Mouse (Mus musculus): ENCODE measurements at regions not wholly inside any gene's neighbourhood (a gene's known extent, or its start where the extent isn't known, plus 50 kb on each side); places are given as distances from the start of the nearest gene placed in this dataset.
A peak's percentile ranks its signal among the peaks of the same experiment; 100 is the strongest.

DNA sequence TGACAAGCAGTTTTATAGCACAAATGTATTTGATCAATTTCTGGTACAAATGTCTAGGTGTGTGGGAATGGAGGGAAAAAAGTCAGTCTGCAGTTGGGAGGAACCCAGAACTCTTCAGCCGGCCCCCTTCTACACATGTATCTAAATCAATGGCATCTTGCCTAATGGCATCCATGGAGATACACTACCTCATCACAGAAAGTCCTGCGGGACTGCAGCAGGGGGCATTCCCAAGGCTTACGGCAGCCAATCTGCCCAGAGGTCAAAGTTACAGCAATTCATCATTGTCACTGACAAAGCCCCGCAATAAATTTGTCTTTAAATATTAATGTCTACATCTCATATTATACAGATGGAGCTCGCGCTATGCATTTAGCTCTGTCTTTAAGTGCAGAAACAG lies 135.7 kb upstream of the Arhgap5 start:
- 74% methylated on average over 6 of the region's 6 CpGs for WGBS
- H3K27ac ChIP-seq (replicated peaks), result no peak overlapping the region
- H3K27me3 ChIP-seq (replicated peaks; ENCODE audit: low read depth, poor library complexity, severe bottlenecking), result no peaks in the 10 kb centered on the region
- peaks cover 21% of the 10 kb centered on the region for H3K4me1 ChIP-seq
- no peaks in the 10 kb centered on the region for H3K36me3 ChIP-seq (replicated peaks)
- no peaks in the 10 kb centered on the region for H3K9me3 ChIP-seq
- no peak overlapping the region for H3K4me3 ChIP-seq
- no peak for DNase-seq (ENCODE audit: low spot score)

DNA sequence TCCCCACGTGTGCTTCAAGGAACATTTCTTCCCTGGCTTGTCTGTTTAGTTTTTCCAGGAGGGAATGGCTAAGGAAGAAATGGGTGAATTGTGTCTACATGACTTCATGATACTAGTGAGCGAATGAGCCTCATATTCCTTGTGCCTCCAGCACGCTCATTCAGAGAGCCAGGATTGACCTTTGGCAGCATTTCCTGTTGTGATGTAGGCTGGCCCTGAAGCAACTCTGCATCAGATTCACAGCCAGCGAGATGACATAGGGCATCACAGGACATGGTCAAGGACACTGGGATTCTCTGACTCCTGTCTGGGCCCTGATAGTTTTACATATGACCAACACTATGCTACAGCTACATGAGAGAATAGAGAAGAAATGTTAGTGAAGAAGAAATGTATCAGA lies 135.3 kb upstream of the Arhgap5 start:
- WGBS, result 48% methylated on average over 4 of the region's 4 CpGs
- Histone ChIP-seq H3K9me3 (no peaks in the 10 kb centered on the region), H3K4me3 (no peak overlapping the region), H3K36me3 (replicated peaks) (no peaks in the 10 kb centered on the region), H3K27ac (replicated peaks) (no peak overlapping the region), H3K27me3 (replicated peaks; ENCODE audit: low read depth, poor library complexity, severe bottlenecking) (no peaks in the 10 kb centered on the region), H3K4me1 (peaks cover 21% of the 10 kb centered on the region)
- DNase-seq (ENCODE audit: low spot score), result no peak

DNA sequence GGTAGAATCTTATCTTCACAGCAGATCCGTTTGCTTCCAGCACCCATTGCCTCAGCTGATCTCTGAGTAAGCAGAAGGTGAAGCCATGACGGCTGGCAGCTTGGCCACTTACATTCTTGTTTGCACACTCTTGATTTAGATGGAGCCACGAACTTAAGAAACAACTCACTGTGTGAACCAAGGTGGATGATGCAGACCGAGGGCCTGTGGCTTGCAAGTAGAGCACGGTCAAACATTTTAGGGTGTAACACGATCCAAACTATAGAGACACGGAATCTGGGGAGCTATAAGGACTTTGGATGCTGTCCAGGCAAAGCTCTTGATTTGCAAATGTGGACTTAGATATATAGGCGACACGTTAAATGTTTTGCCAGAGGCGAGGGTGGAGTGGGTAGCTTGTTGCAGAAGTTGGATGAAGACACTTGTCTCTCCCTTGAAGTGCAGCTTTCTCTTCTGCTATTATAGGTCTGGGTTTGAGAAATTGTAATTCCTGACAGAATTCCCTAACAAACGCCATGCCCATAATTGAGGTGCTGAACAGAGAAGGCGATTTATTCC lies 133.5 kb upstream of the Arhgap5 start:
- Histone ChIP-seq H3K36me3 (replicated peaks) (no peaks in the 10 kb centered on the region), H3K27me3 (replicated peaks; ENCODE audit: low read depth, poor library complexity, severe bottlenecking) (no peaks in the 10 kb centered on the region), H3K9me3 (no peaks in the 10 kb centered on the region), H3K4me3 (no peak overlapping the region), H3K4me1 (peaks cover 28% of the 10 kb centered on the region), H3K27ac (replicated peaks) (no peak overlapping the region)
- no peak for DNase-seq (ENCODE audit: low spot score)
- WGBS, result 85% methylated on average over 12 of the region's 12 CpGs

DNA sequence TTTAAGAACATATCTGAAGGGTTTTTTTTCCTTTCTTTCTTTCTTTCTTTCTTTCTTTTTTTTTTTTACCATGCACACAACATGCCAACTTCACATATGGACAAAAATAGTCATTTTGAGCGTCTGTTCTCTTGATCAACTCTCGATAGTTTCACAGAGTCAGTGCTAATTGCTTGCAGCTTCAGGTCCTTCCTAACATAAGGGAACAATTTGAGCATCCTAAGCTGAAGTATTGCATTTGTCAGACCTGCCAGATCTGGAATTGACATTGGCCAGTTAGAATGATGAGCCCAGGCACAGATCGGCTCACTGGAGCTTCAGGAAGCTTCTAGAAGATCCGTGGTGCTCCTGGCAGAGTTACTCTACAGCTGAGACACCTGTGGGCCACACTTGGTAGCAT lies 128.7 kb upstream of the Arhgap5 start:
- no peak overlapping the region for H3K4me3 ChIP-seq
- H3K27me3 ChIP-seq (replicated peaks; ENCODE audit: low read depth, poor library complexity, severe bottlenecking), result no peaks in the 10 kb centered on the region
- 0 out of 2 replicates have a peak overlapping the region, but pooled peaks have one; percentile 19 for H3K27ac ChIP-seq (replicated peaks)
- H3K4me1 ChIP-seq, result peaks cover 27% of the 10 kb centered on the region
- WGBS, result 55% methylated on average over 4 of the region's 4 CpGs
- no peak for DNase-seq (ENCODE audit: low spot score)
- no peaks in the 10 kb centered on the region for H3K36me3 ChIP-seq (replicated peaks)
- no peaks in the 10 kb centered on the region for H3K9me3 ChIP-seq

DNA sequence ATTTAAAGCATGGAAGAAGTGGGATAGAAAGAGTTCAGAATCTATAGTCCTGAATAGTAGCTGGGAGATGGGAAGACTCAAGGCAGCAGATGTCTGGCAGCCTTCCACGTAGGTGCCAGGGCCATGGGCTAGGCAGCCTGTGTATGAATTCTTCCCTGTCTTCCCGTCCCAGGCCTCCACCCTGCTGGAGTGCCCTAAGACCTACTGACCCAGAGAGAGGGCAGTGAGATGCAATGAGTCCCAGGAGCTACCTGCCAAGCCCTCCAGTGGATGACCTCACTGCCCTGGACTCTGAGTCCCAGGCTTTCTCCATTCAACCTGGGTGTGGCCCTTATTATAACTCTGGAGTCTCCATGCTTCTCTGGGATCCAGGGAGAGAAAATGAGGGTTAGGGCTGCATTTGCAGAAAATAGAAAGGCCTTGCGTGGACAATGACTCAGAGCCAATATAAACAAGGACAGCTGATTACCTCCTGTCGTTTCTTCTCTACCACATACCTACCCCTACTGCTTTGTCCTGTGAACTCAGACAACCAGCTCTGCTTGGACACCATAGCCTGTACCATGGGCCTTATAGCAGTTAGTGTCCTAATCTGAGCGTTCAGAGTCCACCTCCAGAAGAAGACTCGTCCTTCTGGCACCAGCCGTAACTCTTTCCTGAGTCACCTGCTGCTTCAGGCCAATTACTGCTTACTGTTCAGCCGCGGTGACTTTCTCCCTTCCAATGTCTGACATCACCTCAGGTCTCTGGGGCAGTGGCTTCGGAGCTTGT lies 126.9 kb upstream of the Arhgap5 start:
- 82% methylated on average over 10 of the region's 10 CpGs for WGBS
- Histone ChIP-seq H3K36me3 (replicated peaks) (no peaks in the 10 kb centered on the region), H3K4me1 (peaks cover 32% of the 10 kb centered on the region), H3K4me3 (no peak overlapping the region), H3K9me3 (no peaks in the 10 kb centered on the region), H3K27ac (replicated peaks) (no peak overlapping the region), H3K27me3 (replicated peaks; ENCODE audit: low read depth, poor library complexity, severe bottlenecking) (no peaks in the 10 kb centered on the region)
- DNase-seq (ENCODE audit: low spot score), result no peak

DNA sequence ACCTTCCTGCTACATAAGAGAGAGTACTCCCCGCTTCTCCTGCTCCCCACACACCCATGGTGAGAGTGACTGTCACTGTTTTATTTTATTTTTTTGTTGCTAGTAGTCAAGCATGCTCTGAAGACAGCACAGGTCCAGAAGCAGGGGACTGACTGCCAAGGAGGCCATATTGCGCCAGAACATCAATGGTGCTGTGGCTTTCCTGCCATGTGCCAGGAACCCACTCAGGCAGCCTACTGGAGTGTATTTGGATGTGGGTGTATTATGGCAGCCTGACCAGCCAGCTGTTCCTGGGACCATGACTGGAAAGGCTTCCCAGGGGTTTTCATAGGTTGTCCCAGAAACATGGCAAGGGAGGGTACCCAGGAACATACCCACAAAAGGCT lies 126.3 kb upstream of the Arhgap5 start:
- H3K27me3 ChIP-seq (replicated peaks; ENCODE audit: low read depth, poor library complexity, severe bottlenecking), result no peaks in the 10 kb centered on the region
- H3K4me1 ChIP-seq, result peaks cover 38% of the 10 kb centered on the region
- 92% methylated on average over 2 of the region's 2 CpGs for WGBS
- no peak overlapping the region for H3K4me3 ChIP-seq
- no peak for DNase-seq (ENCODE audit: low spot score)
- no peaks in the 10 kb centered on the region for H3K9me3 ChIP-seq
- H3K36me3 ChIP-seq (replicated peaks), result no peaks in the 10 kb centered on the region
- no peak overlapping the region for H3K27ac ChIP-seq (replicated peaks)

DNA sequence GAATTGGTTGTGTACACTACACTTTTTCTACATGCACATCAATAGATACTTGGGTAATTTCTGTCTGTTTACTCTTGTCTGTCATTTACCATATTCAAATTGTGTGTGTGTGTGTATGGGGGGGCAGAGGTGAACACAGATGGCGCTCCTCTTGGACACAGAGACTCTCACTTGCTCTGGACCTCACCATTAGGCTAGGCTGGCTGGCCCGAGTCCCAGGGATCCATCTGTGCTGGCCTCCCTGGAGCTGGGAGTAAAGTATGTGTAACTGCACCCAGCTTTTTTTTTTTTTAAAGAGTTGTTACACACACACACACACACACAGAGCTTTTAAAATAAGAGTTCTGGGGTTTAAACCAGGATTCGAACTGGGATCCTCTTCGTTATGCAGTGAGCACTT lies 124.5 kb upstream of the Arhgap5 start:
- H3K36me3 ChIP-seq (replicated peaks), result no peaks in the 10 kb centered on the region
- H3K9me3 ChIP-seq, result no peaks in the 10 kb centered on the region
- 94% methylated on average over 4 of the region's 4 CpGs for WGBS
- H3K27me3 ChIP-seq (replicated peaks; ENCODE audit: low read depth, poor library complexity, severe bottlenecking), result no peaks in the 10 kb centered on the region
- H3K4me1 ChIP-seq, result peaks cover 55% of the 10 kb centered on the region
- H3K4me3 ChIP-seq, result no peak overlapping the region
- no peak for DNase-seq (ENCODE audit: low spot score)
- H3K27ac ChIP-seq (replicated peaks), result no peak overlapping the region

DNA sequence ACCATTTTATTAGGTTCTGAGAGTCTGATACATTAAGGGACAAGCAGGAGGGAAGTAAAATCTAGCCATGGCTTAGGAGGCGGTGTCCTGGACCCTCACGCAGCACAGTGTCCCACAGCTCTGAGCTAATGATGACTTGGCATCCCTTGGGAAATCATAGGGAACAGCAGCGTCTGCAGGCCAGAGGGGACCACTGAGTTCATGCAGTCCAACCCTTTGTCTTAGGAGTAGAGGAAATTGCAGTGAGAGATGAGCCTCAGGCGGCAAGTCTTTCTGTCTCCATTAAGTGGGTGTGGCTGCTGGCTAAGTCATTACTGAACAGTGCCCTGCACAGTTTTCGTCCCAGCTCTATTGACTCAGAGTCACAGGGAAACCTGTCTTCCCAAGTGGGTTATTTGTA lies 123.8 kb upstream of the Arhgap5 start:
- WGBS, result 46% methylated on average over 5 of the region's 5 CpGs
- Histone ChIP-seq H3K27ac (replicated peaks) (no peak overlapping the region), H3K4me3 (no peak overlapping the region), H3K4me1 (peaks cover 50% of the 10 kb centered on the region), H3K27me3 (replicated peaks; ENCODE audit: low read depth, poor library complexity, severe bottlenecking) (no peaks in the 10 kb centered on the region), H3K36me3 (replicated peaks) (no peaks in the 10 kb centered on the region), H3K9me3 (no peaks in the 10 kb centered on the region)
- no peak for DNase-seq (ENCODE audit: low spot score)

DNA sequence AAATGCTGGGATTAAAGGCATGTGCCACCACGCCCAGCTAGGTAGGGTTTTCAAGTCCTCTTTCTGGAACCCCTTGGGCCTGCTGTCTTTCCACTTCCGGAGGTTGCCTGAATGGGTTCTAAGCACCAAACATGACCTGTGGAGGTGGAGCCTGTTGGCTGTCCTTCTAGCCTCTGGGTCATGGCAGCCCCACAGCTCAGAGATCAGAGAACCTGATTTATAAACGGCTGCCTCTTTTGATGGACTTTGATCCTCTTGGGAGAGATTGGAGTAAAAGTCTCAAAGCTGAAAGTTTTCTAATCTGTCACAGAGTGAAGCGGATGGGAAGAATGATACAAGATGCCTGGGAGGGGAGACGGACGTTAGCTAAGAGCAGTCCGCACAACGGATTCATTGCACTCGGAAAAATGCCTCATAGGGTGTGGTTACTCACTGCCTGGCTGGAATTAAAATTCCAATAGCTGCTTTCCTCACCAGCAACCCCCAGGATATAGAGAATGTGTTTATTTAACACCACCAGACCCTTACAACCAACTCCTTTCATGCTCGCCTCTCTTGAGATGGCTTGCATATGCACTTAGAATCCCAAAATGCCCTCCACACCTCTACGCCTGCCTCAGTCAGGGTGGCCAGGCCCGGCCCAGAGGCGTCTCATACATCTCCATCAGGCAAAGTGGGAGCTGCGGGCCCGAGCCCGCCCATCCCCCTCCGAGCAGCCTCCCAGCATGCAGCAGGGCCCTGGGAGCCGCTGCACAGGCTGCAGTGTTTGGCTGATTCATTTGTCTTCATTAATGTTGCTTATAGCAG lies 122.4 kb upstream of the Arhgap5 start:
- Histone ChIP-seq H3K4me3 (no peak overlapping the region), H3K4me1 (peaks cover 53% of the 10 kb centered on the region)

DNA sequence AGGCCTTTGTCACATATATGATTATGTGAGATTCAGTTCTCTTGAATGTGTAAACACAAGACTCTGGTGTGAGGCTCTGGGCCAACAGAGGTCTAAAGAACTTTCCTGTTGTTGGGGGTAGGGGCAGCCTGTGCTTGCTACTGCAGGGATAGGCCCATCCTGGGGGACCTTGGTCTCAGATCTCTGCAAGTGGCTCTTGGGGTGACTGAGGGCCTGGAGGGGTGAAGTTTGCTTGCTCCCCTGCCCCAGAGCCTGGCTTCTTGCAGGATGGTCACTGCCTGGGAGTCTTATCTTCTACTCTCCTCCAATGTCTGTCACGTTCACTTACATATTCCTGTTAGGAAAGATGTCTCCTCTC lies 121.8 kb upstream of the Arhgap5 start:
- H3K36me3 ChIP-seq (replicated peaks), result no peaks in the 10 kb centered on the region
- H3K9me3 ChIP-seq, result no peaks in the 10 kb centered on the region
- no peaks in the 10 kb centered on the region for H3K27me3 ChIP-seq (replicated peaks; ENCODE audit: low read depth, poor library complexity, severe bottlenecking)
- 76% methylated on average over 1 of the region's 1 CpGs for WGBS
- H3K4me1 ChIP-seq, result peaks cover 50% of the 10 kb centered on the region
- no peak for DNase-seq (ENCODE audit: low spot score)
- peak overlapping the region; percentile 82 for H3K27ac ChIP-seq (replicated peaks)
- H3K4me3 ChIP-seq, result no peak overlapping the region

More for the DNA sequence above, 122.4 kb upstream of the Arhgap5 start:
- H3K27me3 ChIP-seq (replicated peaks; ENCODE audit: low read depth, poor library complexity, severe bottlenecking), result no peaks in the 10 kb centered on the region
- no peaks in the 10 kb centered on the region for H3K9me3 ChIP-seq
- 39% methylated on average over 18 of the region's 18 CpGs for WGBS
- H3K27ac ChIP-seq (replicated peaks), result peak overlapping the region; percentile 82
- peak; percentile 72 for DNase-seq (ENCODE audit: low spot score)
- no peaks in the 10 kb centered on the region for H3K36me3 ChIP-seq (replicated peaks)

DNA sequence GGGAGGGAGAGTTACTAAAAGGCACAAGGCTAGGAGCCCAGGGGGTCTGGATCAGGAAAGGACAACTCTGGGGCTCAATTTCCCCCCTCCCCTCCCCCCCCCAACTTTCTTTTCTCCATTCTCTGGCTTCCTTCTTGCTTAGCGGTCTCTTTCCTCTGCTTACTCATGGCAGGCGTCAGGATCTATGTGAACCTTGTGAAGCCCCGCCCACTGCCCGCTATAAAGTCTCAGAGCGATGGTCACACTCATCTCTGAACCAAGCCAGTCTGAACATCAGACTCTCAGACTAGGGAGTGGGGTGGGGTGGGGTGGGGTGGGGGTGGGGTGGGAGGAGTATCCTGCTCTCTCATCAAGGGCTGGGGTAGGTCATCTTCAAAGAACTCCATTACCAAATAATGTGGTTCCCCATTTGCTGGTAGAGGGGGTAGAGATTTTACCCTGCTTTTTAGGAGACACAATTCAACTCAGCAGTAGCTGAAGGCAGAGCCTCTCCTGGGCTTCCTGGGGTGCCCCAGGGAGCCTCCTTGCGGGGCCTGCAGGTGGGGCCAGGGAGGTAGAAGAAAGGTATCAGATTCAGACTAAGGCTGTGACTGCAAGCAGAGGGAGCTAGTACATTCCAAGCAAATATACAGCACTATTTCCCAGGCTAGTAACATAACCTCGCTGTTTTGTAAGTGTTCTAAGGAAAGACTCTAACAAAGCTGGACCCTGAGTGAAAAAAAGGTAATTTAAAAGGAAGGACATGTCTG lies 120.8 kb upstream of the Arhgap5 start:
- no peaks in the 10 kb centered on the region for H3K9me3 ChIP-seq
- 7% methylated on average over 7 of the region's 7 CpGs for WGBS
- peak overlapping the region; percentile 18; the same call in 1 of the 2 replicates for H3K4me3 ChIP-seq
- H3K36me3 ChIP-seq (replicated peaks), result no peaks in the 10 kb centered on the region
- peak overlapping the region; percentile 82 for H3K27ac ChIP-seq (replicated peaks)
- peaks cover 50% of the 10 kb centered on the region for H3K4me1 ChIP-seq
- DNase-seq (ENCODE audit: low spot score), result peak; percentile 40
- H3K27me3 ChIP-seq (replicated peaks; ENCODE audit: low read depth, poor library complexity, severe bottlenecking), result no peaks in the 10 kb centered on the region

DNA sequence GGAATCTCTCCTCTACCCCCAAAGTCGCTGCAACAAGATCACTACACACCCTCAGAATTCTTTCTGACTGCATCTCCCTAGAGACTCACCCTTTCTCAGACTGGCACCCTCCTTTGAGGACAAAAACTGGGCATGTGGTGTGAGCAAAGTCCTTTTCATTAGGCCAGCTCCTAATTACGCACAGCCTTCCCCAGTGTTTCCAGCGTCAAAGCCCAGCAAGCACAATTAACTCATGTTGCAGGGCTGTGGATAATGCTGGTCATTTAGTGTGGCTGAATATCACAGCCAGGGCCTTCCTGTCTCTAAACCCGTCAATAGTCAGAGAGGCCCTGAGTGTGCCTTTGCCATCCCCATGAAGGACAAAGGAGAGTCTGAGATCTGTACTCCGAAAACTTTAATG lies 114.2 kb upstream of the Arhgap5 start:
- WGBS, result 52% methylated on average over 5 of the region's 5 CpGs

More for the DNA sequence above, 114.2 kb upstream of the Arhgap5 start:
- no peaks in the 10 kb centered on the region; the same call in 1 of the 2 replicates for H3K9me3 ChIP-seq
- H3K4me1 ChIP-seq, result peaks cover 26% of the 10 kb centered on the region
- 0 out of 2 replicates have a peak, but pooled peaks cover 4% of the 10 kb centered on the region for H3K27me3 ChIP-seq (replicated peaks; ENCODE audit: low read depth, poor library complexity, severe bottlenecking)
- H3K27ac ChIP-seq (replicated peaks), result no peak overlapping the region
- no peak for DNase-seq (ENCODE audit: low spot score)
- H3K36me3 ChIP-seq (replicated peaks), result no peaks in the 10 kb centered on the region
- no peak overlapping the region for H3K4me3 ChIP-seq
